Mouse (Mus musculus) urinary bladder, postnatal 10 days (tissue): ENCODE results near the gene Ghr.

Experiments used
- DNase-seq: peaks from one replicate; pipeline ENCODE4 v3.0.0; 2022; ENCODE audit warnings: low spot score

Ghr gene

GRCm38 (mm10) chr15:3536309-3536900, 46.9 kb downstream of the Ghr start:
- DNase-seq: no peak

GRCm38 (mm10) chr15:3514027-3514426, 69.3 kb downstream of the Ghr start:
- DNase-seq: no peak

- no peak for DNase-seq
These were observed 70.9 kb downstream of the Ghr start for GRCm38 (mm10) chr15:3512380-3512779.

- DNase-seq: no peak
These were observed 71.6 kb downstream of the Ghr start for GRCm38 (mm10) chr15:3511639-3512171.

GRCm38 (mm10) chr15:3509089-3509488, 74.2 kb downstream of the Ghr start:
- no peak for DNase-seq

GRCm38 (mm10) chr15:3507329-3507728, 76.0 kb downstream of the Ghr start:
- DNase-seq: no peak

- no peak for DNase-seq
These were observed 78.6 kb downstream of the Ghr start for GRCm38 (mm10) chr15:3504700-3505099.

GRCm38 (mm10) chr15:3501683-3502082, 81.6 kb downstream of the Ghr start:
- no peak for DNase-seq

- no peak for DNase-seq
These were observed 84.3 kb downstream of the Ghr start for GRCm38 (mm10) chr15:3499020-3499419.

- DNase-seq: no peak
These were observed 85.2 kb downstream of the Ghr start for GRCm38 (mm10) chr15:3497946-3498580.

GRCm38 (mm10) chr15:3490868-3491267, 92.4 kb downstream of the Ghr start:
- no peak for DNase-seq

GRCm38 (mm10) chr15:3490011-3490410, 93.3 kb downstream of the Ghr start:
- no peak for DNase-seq

- no peak for DNase-seq
These were observed 94.1 kb downstream of the Ghr start for GRCm38 (mm10) chr15:3489180-3489579.

GRCm38 (mm10) chr15:3488601-3489000, 94.7 kb downstream of the Ghr start:
- DNase-seq: no peak

- no peak for DNase-seq
These were observed 96.6 kb downstream of the Ghr start for GRCm38 (mm10) chr15:3486691-3487090.

GRCm38 (mm10) chr15:3485367-3485766, 97.9 kb downstream of the Ghr start:
- DNase-seq: no peak

- DNase-seq: no peak
These were observed 99.8 kb downstream of the Ghr start for GRCm38 (mm10) chr15:3483451-3483850.

- no peak for DNase-seq
These were observed 114.1 kb downstream of the Ghr start for GRCm38 (mm10) chr15:3469230-3469629.

GRCm38 (mm10) chr15:3466608-3467007, 116.7 kb downstream of the Ghr start:
- no peak for DNase-seq

- DNase-seq: no peak
These were observed 118.5 kb downstream of the Ghr start for GRCm38 (mm10) chr15:3464754-3465153.

GRCm38 (mm10) chr15:3456543-3456942, 126.7 kb downstream of the Ghr start:
- no peak for DNase-seq

GRCm38 (mm10) chr15:3455572-3455971, 127.7 kb downstream of the Ghr start:
- no peak for DNase-seq

GRCm38 (mm10) chr15:3452080-3452752, 131.1 kb downstream of the Ghr start:
- DNase-seq: no peak
